Mouse (Mus musculus) bone marrow, adult 2 months (tissue): ENCODE data around the gene Sbpl.

Experiments used
- CTCF ChIP-seq: fragments of 200-500 bp; IDR thresholded peaks from 2 replicates; pipeline ENCODE4 v1.5.1; 2011; ENCODE audit warnings: low read length, control low read depth; ENCODE audit not compliant: control insufficient read depth, insufficient read depth
- POLR2A ChIP-seq: fragments of 200-500 bp; IDR thresholded peaks from 2 replicates; pipeline ENCODE4 v1.6.1; 2011; ENCODE audit warnings: low read depth, mild to moderate bottlenecking, control low read depth, low read length, borderline replicate concordance; ENCODE audit not compliant: control insufficient read depth

DNA sequence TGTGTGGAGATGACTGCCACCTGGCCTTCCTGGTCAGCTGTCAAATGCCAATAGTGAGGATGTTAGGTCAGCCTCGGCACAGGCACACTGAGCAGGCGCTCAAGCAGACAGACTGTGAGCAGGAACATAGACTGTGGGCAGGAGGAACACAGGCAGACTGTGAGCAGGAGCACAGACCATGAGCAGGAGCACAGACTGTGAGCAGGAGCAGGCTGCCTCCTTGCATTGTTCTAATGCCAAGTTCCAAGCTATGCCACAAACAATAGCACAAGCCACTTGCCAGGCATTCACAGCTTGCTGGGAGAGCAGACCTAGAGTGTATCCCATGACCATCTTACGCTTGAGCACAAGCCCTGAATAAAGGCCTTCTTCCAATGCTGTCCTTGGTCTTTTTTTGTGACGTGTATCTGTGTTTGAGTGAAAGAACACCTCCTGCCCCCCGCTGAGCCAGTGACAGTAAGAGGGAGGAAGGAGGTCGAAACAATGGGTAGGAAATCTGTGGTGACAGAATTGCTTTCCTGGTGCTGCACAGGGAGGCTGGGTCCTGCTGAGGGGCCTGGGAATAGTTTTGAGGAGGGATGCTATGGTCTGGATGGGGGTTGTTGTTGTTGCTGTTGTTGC, 10.8 kb upstream of the Sbpl start:
- no peak for TF ChIP-seq CTCF
- TF ChIP-seq POLR2A: no peak
